ENCODE assay signal across 11 mouse cellular contexts in the genomic region with DNA sequence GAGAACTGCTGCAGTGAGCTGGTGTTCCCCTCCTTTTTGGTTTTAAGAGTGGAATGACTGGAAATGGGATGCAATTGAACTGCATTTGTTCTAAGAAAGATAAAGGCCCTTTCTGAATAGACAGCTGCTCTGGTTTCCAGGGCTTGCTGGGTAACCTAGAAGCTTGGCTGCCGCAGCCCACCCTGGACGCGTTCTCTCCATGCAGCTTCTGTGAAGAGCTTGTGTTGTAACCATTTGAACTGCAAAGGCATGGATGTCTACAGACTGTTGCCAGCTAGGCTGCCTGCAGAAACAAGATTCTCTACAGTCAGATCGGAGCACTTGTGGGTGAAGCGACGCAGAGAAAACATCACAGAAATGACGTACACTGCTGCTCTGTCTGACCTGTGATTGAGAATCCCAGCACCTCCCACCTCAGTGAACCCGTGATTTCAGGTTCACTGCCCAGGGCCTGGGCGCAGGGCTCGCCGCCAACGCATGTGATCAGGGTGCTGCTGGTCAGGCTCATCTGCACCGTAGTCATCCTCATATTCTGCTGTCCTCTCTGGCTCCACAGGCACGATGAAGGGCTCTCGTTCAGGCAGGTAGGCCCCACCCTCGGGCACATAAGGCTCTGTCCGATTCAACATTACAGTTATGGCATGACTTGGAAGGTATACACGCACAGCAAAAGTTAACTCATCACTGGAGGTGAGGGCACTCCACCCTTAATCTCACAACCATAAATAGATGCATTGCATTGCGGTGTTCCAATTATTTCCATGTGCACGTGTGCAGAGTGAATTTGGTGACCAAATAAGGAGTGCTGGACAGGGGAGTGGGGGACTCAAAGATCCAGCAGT.
DNase-seq lines count a peak whose midpoint lies in the region; ATAC-seq lines count a peak whose summit lies in the region.
"Had no signal": no experiment of that assay in that cellular context is flagged by ENCODE, and none has a peak within 500 bp of the region (broad histone marks: within the 10 kb centered on the region; RNA-seq: fewer than 3 reads in every experiment).

No protein-coding gene starts in this region.

- no peaks in the 10 kb centered on the region for H3K36me3 ChIP-seq in heart, embryonic 15.5 days
- no peaks in the 10 kb centered on the region for H3K36me3 ChIP-seq in heart, embryonic 12.5 days
- H3K36me3 ChIP-seq: embryonic facial prominence, embryonic 12.5 days had no signal

- no peak overlapping the region for H3K4me3 ChIP-seq in heart, embryonic 15.5 days
- no peak overlapping the region for H3K4me3 ChIP-seq in heart, embryonic 12.5 days
- H3K4me3 ChIP-seq: embryonic facial prominence, embryonic 12.5 days had no signal

- no peak overlapping the region for H3K9ac ChIP-seq in heart, embryonic 15.5 days
- H3K9ac ChIP-seq in heart, embryonic 12.5 days, result no peak overlapping the region
- H3K9ac ChIP-seq: embryonic facial prominence, embryonic 12.5 days had no signal

- WGBS in heart, embryonic 15.5 days, result 80% methylated on average over 20 of the region's 20 CpGs
- WGBS in heart, embryonic 12.5 days, result 78% methylated on average over 20 of the region's 20 CpGs

- H3K4me1 ChIP-seq in heart, embryonic 15.5 days (replicated peaks), result peaks cover 7% of the 10 kb centered on the region
- peaks cover 9% of the 10 kb centered on the region; the same call in 1 of the 2 replicates for H3K4me1 ChIP-seq in heart, embryonic 12.5 days (replicated peaks)

- peak; percentile 47; the same call in 1 of the 2 replicates for ATAC-seq in heart, embryonic 15.5 days (replicated peaks; ENCODE audit: insufficient number of reproducible peaks, insufficient read depth, low FRiP score, low read depth)
- no peak for ATAC-seq in heart, embryonic 12.5 days (ENCODE audit: insufficient number of reproducible peaks, low FRiP score)
- no peak for ATAC-seq in frontal cortex, adult (ENCODE audit: low TSS enrichment)

- no peak overlapping the region for H3K4me2 ChIP-seq in heart, embryonic 15.5 days
- H3K4me2 ChIP-seq in heart, embryonic 12.5 days, result no peak overlapping the region
- H3K4me2 ChIP-seq: embryonic facial prominence, embryonic 12.5 days had no signal

- peak; percentile 29 to 33 for DNase-seq in right cerebral cortex, postnatal 10 days (ENCODE audit: low spot score in 2 of 2)
- no peak for DNase-seq in right cerebral cortex, postnatal 36 days (ENCODE audit: low spot score in 2 of 2)
- peak; percentile 78 to 89 for DNase-seq in kidney, postnatal 25 days
- no peak for DNase-seq in embryo, embryonic 9.5 days (ENCODE audit: extremely low spot score)
- no peak for DNase-seq in gastrocnemius, postnatal 36 days
- DNase-seq: B cell, adult 2 months; heart, adult 11 months had no signal

- H3K9me3 ChIP-seq in heart, embryonic 15.5 days (replicated peaks), result no peaks in the 10 kb centered on the region
- H3K9me3 ChIP-seq in heart, embryonic 12.5 days (replicated peaks), result no peaks in the 10 kb centered on the region
- H3K9me3 ChIP-seq: embryonic facial prominence, embryonic 12.5 days had no signal

- no peaks in the 10 kb centered on the region for H3K27me3 ChIP-seq in heart, embryonic 15.5 days
- no peaks in the 10 kb centered on the region for H3K27me3 ChIP-seq in heart, embryonic 12.5 days (replicated peaks)
- H3K27me3 ChIP-seq: embryonic facial prominence, embryonic 12.5 days had no signal

- intact Hi-C loops in gastrocnemius, postnatal 36 days (cut with DNase I), result no loop called here

- H3K27ac ChIP-seq in heart, embryonic 15.5 days, result peak overlapping the region; percentile 50; the same call in 1 of the 2 replicates
- H3K27ac ChIP-seq in heart, embryonic 12.5 days (ENCODE audit: poor library complexity, severe bottlenecking), result no peak overlapping the region
- H3K27ac ChIP-seq: embryonic facial prominence, embryonic 12.5 days had no signal

Comparison
In these comparisons a context has a peak if more than half of its experiments do, and no peak if none do; other contexts are left out.
1. DNase-seq: peak in right cerebral cortex, postnatal 10 days (2 of 2) and kidney, postnatal 25 days (2 of 2); none in right cerebral cortex, postnatal 36 days (0 of 2), embryo, embryonic 9.5 days (single experiment) and gastrocnemius, postnatal 36 days (0 of 2).